Mouse (Mus musculus): ENCODE measurements at regions not wholly inside any gene's neighbourhood (a gene's known extent, or its start where the extent isn't known, plus 50 kb on each side); places are given as distances from the start of the nearest gene placed in this dataset.

DNA sequence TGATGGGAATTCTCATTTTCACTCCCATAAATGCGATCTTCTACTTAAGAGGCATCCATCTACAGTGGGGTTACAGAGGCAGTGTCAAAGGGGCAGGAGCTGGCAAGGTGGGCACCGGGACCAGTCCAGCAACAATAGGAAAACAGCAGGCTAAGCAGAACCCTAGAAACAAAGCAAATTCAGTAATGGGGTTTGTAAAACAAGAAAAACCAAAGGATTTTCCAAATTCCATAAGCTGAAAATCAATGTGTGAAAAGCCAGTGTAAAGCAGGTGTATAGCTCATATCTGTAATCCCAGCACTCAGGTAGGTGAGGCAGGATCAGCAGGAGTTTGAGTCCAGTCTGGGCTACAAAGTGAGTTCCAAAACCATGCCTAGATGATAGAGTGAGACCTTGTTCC, 69.2 kb upstream of the Pitx2 start:
- no peak for TF ChIP-seq JUND (conservative IDR thresholded peaks at IDR 0.05; ENCODE audit: low read depth, low read length)
- TF ChIP-seq ETS1 (conservative IDR thresholded peaks at IDR 0.05; ENCODE audit: low read depth, low read length), result no peak
- no peak for TF ChIP-seq RAD21 (IDR thresholded peaks at IDR 0.05; ENCODE audit: low read depth, low read length)
- TF ChIP-seq EP300 (IDR thresholded peaks at IDR 0.05; ENCODE audit: low read length), result no peak
- no peak for TF ChIP-seq MYC (IDR thresholded peaks at IDR 0.05; ENCODE audit: low read depth, low read length)
- no peak for TF ChIP-seq MAFK (IDR thresholded peaks at IDR 0.05; ENCODE audit: insufficient replicate concordance, low read length)
- no peak for TF ChIP-seq PAX5 (IDR thresholded peaks at IDR 0.05; ENCODE audit: low read length)
- TF ChIP-seq USF1 (IDR thresholded peaks at IDR 0.05; ENCODE audit: low read depth, low read length), result no peak
- TF ChIP-seq POLR2AphosphoS2 (IDR thresholded peaks at IDR 0.05; ENCODE audit: low read depth, low read length), result no peak
- no peak for TF ChIP-seq NELFE (IDR thresholded peaks at IDR 0.05; ENCODE audit: low read depth, low read length)
- TF ChIP-seq ZC3H11A (IDR thresholded peaks at IDR 0.05; ENCODE audit: low read depth, low read length), result no peak
- TF ChIP-seq CHD2 (IDR thresholded peaks at IDR 0.05; ENCODE audit: low read length), result no peak
- no peak for TF ChIP-seq MEF2A (IDR thresholded peaks at IDR 0.05; ENCODE audit: borderline replicate concordance, low read depth, low read length)
- no peak for TF ChIP-seq KAT2A (IDR thresholded peaks at IDR 0.05; ENCODE audit: insufficient replicate concordance, low read length)
- H3K9me3 ChIP-seq (replicated peaks; ENCODE audit: low read length), result peaks cover 51% of the 10 kb centered on the region
- dilution Hi-C loops (cut with MboI; ENCODE audit: extremely low pct_ligation_motif_present, extremely low pct_unique_long_range_greater_than_20kb, low sequenced_read_pairs), result no loop called here

DNA sequence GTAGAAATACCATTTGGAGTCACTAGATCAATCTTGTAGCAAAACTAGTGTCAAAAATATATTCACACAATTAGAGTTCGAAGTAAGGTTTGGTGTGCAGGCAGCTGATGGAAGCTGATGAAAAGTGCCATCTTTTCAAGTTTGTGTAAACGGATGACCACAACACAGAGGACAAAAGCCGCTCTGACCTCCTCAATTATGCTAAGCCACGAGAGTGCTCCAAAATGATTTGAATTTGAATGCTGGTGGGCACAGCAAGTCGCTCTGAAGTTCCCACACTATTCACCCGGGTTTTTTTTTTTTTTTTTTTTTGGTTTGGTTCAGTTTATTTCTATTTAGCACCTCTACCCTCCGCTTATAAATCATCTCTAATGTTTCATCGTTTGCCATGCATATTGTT, 68.5 kb upstream of the Pitx2 start:
- in situ Hi-C loops (cut with MboI; ENCODE audit: low pct_ligation_motif_present, low pct_unique_long_range_greater_than_20kb, low sequenced_read_pairs) (no loop called here), dilution Hi-C loops (cut with MboI; ENCODE audit: extremely low pct_ligation_motif_present, extremely low pct_unique_long_range_greater_than_20kb, low sequenced_read_pairs) (no loop called here)
- H3K27ac ChIP-seq (ENCODE audit: insufficient read depth, low read depth), result no peak overlapping the region
- no peak overlapping the region for H3K9ac ChIP-seq (ENCODE audit: insufficient read depth, low read depth)
- H3K4me2 ChIP-seq (ENCODE audit: insufficient read depth, low read depth, poor library complexity, severe bottlenecking), result no peak overlapping the region
- no peak for TF ChIP-seq MXI1 (IDR thresholded peaks at IDR 0.05; ENCODE audit: low read depth, low read length)
- no peak for TF ChIP-seq E2F4 (IDR thresholded peaks at IDR 0.05; ENCODE audit: insufficient replicate concordance, low read depth, low read length)
- TF ChIP-seq RCOR1 (conservative IDR thresholded peaks at IDR 0.05; ENCODE audit: low read depth, low read length), result no peak
- no peak for TF ChIP-seq POLR2AphosphoS2 (IDR thresholded peaks at IDR 0.05; ENCODE audit: low read depth, low read length)
- no peak for TF ChIP-seq ELF1 (IDR thresholded peaks at IDR 0.05; ENCODE audit: low read depth, low read length)
- TF ChIP-seq MAX (IDR thresholded peaks at IDR 0.05; ENCODE audit: low read length), result no peak
- no peak for TF ChIP-seq UBTF (IDR thresholded peaks at IDR 0.05; ENCODE audit: low read depth, low read length)
- TF ChIP-seq MAFK (IDR thresholded peaks at IDR 0.05; ENCODE audit: insufficient replicate concordance, low read length), result no peak
- TF ChIP-seq CHD1 (IDR thresholded peaks at IDR 0.05; ENCODE audit: low read depth, low read length), result no peak
- no peak for TF ChIP-seq CHD2 (IDR thresholded peaks at IDR 0.05; ENCODE audit: low read length)
- no peak for TF ChIP-seq MEF2A (IDR thresholded peaks at IDR 0.05; ENCODE audit: borderline replicate concordance, low read depth, low read length)
- no peak for TF ChIP-seq BHLHE40 (IDR thresholded peaks at IDR 0.05; ENCODE audit: low read depth, low read length)
- TF ChIP-seq CTCF (conservative IDR thresholded peaks at IDR 0.05 in 1 of 2, IDR thresholded peaks at IDR 0.05 in 1 of 2; ENCODE audit: low read depth in 2 of 2, low read length in 2 of 2), result no peak
- no peak for TF ChIP-seq KAT2A (IDR thresholded peaks at IDR 0.05; ENCODE audit: insufficient replicate concordance, low read length)
- no peak for TF ChIP-seq SIN3A (IDR thresholded peaks at IDR 0.05; ENCODE audit: low read length)
- TF ChIP-seq JUND (conservative IDR thresholded peaks at IDR 0.05; ENCODE audit: low read depth, low read length), result no peak
- no peaks in the 10 kb centered on the region for H3K79me2 ChIP-seq (replicated peaks; ENCODE audit: control insufficient read depth, extremely low read depth, insufficient read depth, poor library complexity, severe bottlenecking)
- no peak overlapping the region for H3K4me3 ChIP-seq (replicated peaks in 1 of 3; ENCODE audit: low read depth in 2 of 3, low read length in 2 of 3, poor library complexity in 1 of 3)
- H3K27me3 ChIP-seq (replicated peaks), result no peaks in the 10 kb centered on the region
- H3K9me3 ChIP-seq (replicated peaks; ENCODE audit: low read length), result peaks cover 56% of the 10 kb centered on the region
- no peaks in the 10 kb centered on the region for H3K36me3 ChIP-seq (replicated peaks in 1 of 2; ENCODE audit: control insufficient read depth in 1 of 2, insufficient read depth in 1 of 2, low read length in 1 of 2)
- DNase-seq (ENCODE audit: extremely low read depth), result no peak
- H3K4me1 ChIP-seq (ENCODE audit: control insufficient read depth in 1 of 2, insufficient read depth in 2 of 2), result no peaks in the 10 kb centered on the region

More for the DNA sequence above, 69.2 kb upstream of the Pitx2 start:
- DNase-seq (ENCODE audit: extremely low read depth), result no peak
- in situ Hi-C loops (cut with MboI; ENCODE audit: low pct_ligation_motif_present, low pct_unique_long_range_greater_than_20kb, low sequenced_read_pairs), result no loop called here
- no peaks in the 10 kb centered on the region for H3K36me3 ChIP-seq (replicated peaks in 1 of 2; ENCODE audit: control insufficient read depth in 1 of 2, insufficient read depth in 1 of 2, low read length in 1 of 2)
- no peaks in the 10 kb centered on the region for H3K27me3 ChIP-seq (replicated peaks)
- H3K4me3 ChIP-seq (replicated peaks in 1 of 3; ENCODE audit: low read depth in 2 of 3, low read length in 2 of 3, poor library complexity in 1 of 3), result no peak overlapping the region
- H3K4me2 ChIP-seq (ENCODE audit: insufficient read depth, low read depth, poor library complexity, severe bottlenecking), result no peak overlapping the region
- H3K4me1 ChIP-seq (ENCODE audit: control insufficient read depth in 1 of 2, insufficient read depth in 2 of 2), result no peaks in the 10 kb centered on the region
- H3K79me2 ChIP-seq (replicated peaks; ENCODE audit: control insufficient read depth, extremely low read depth, insufficient read depth, poor library complexity, severe bottlenecking), result no peaks in the 10 kb centered on the region
- H3K9ac ChIP-seq (ENCODE audit: insufficient read depth, low read depth), result no peak overlapping the region
- H3K27ac ChIP-seq (ENCODE audit: insufficient read depth, low read depth), result no peak overlapping the region

All from CH12.LX (cell line).